Mouse (Mus musculus) heart, postnatal 14 days (tissue): Measurements from ENCODE around the gene 2010111I01Rik. TPM values are rescaled to one million over a fixed set of nuclear protein-coding genes. Genes with fewer than 3 reads are reported as not detected.
A peak's percentile ranks its signal among the peaks of the same experiment; 100 is the strongest.

Experiments
- DNase-seq, 2 experiments: peaks; one replicate each; pipeline ENCODE4 v3.0.0; 2021 to 2022
- intact Hi-C: fragments of 180-260 bp; cut with DNase I; formaldehyde crosslinking; loops from one replicate; pipeline ENCODE4 v1.15.1; 2025
- total RNA-seq, 2 experiments: library from RNA; stranded (reverse); gene quantifications; 2 replicates each; pipeline ENCODE4 v1.2.3; 2021

The 2010111I01Rik gene
- total RNA-seq, 2 experiments from 2014 or later = 109 to 114 TPM

DNA sequence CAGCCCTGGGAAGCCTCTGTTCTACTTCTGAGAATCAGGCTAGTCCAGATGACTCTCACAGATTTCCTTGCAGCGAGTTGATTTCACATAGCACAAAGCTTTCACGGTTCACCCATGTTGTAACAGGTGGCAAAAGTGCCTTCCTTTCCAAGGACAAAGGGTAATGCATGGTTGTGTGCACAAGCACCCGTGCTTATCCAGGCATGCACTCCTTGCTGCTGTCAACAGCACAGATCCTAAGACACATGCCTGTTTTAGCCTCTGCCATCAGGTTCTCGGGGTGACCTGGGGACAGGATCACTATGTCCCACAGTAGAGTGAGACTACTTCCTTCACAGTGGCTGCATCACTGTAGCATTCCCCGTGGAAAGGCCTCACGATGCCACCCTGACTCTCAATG is 351.1 kb downstream of the 2010111I01Rik start:
- intact Hi-C loops = no loop called here
- no peak for DNase-seq

DNA sequence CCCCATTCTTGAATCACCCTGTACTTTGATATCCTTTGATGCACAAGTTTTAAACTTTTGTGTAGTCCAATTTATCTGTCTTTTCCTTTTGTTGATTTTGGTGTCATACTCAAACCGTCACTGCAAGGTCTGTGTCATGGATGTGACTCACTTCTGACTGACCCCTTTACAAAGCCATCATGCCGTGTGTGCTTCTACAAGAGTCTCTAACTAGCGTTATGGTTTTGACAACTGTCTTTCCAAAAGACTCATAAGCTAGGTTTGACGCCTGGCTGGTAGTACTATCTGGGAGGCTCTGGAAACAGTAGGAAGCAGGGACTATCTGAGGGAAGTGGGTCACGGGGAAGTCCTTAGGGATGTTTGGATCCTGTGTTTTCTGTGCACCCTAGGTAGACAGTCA is 351.7 kb downstream of the 2010111I01Rik start:
- intact Hi-C loops = no loop called here
- no peak for DNase-seq

DNA sequence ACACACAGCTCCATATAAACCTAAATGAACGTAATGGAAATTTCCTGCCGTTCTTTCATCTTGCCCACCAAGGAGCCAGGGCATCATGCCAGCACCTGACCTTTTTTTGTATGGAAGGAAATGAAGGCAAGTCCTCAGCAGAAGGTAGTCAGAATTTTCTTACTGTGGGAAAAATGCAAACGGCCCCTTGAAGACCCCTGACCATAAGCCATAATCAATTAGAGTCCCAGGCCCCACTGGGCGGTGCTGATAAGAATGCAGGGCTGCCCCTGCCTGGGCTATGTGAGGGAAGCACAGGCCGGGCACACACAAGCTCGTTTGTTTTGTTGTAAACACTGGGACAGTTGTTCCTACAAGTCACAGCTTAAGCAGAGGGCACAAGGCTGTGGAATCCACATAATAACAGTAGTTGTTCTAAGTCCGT is 353.0 kb downstream of the 2010111I01Rik start:
- no peak for DNase-seq
- intact Hi-C loops = no loop called here

GRCm38 (mm10) chr13:63319814-63320213 is 355.1 kb downstream of the 2010111I01Rik start:
- intact Hi-C loops = no loop called here
- DNase-seq = no peak

- DNase-seq = no peak
- intact Hi-C loops = no loop called here
Observed at GRCm38 (mm10) chr13:63321689-63322088, 357.0 kb downstream of the 2010111I01Rik start.

- peak in 1 of 2 experiments; percentile 10 for DNase-seq
- intact Hi-C loops = no loop called here
Observed at GRCm38 (mm10) chr13:63322756-63323155, 358.1 kb downstream of the 2010111I01Rik start.

DNA sequence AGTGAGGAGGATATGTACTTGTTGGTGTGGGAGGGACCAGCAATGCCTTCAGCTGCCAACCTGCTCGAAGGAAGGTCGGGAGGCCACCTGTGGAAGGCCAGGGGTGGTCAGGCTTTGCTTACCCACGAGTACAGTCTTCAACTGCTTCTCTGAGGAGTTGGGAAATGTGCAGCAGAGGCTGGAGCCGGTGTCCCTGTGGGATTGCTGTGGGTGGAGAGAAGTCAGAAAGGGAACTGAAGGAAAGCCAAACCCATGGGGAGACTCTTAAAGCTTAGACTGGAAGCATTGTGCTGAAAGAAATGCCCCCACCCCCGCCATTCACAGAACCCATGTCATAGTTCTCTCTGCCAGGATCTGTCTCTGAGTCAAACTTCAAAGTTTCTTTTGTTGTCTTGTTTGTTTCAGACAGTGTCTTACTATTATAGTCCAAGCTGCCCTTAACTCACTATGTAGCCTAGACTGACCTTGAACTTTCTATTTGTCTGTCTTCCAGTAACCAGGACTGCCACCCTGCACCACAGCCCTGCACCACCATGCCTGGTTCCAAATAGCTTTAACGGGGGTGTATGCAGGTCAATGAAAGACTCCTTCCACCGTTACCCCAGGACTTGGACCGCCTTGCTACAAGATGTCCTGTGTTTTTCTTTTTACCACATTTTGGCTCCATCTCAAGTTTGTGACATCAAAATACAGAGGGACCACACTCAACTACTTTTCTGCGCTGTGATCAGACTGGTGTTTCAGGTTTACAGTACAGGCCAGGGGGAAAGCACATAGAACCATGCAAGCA is 358.8 kb downstream of the 2010111I01Rik start:
- DNase-seq = peak; percentile 41 to 55
- intact Hi-C loops = no loop called here

DNA sequence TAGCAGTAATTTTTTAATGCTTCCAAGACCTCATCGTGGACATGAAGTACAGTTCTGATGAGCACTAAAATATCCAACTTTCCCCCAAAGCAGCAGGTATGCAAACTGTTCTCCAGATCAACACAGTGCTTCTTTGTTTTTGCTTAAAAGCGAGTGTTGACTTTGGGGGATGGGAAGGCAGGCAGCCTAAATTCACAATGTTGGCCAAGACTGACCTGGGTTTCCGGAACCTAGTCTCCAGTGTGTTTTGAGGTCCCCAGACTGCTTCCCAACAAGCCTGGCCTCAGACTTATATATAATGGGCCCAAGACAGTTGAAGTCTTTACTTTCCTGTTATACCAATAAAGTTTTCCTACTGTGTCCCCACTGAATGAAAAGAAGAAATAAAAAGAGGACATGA is 359.6 kb downstream of the 2010111I01Rik start:
- DNase-seq = peak in 1 of 2 experiments; percentile 10
- intact Hi-C loops = no loop called here

- intact Hi-C loops = loop anchor here (5.0 kb wide), 1 partner anchor 83 kb away; no protein-coding TSS in a partner anchor
- peak in 1 of 2 experiments; percentile 22 for DNase-seq
Observed at GRCm38 (mm10) chr13:63324978-63325848, 360.5 kb downstream of the 2010111I01Rik start.

DNA sequence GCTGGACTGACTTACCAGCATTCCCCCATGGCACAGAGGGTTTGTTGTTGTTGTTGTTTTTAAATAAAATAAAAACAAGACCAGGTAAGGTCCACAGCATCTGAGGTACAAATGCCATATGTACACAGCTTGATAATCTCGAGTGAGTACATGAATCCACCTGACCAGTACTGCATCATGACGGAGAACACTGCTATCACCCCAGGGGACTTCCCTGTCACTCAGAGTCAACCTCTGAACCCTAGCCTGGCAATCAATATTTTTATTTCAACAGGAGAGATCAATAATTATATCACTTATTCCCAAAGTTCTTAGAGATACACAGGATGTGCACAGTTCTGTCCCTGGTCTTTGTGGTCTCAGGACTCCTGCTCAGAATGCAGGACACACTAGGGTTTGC is 361.3 kb downstream of the 2010111I01Rik start:
- intact Hi-C loops = loop anchor here (5.0 kb wide), 1 partner anchor 84 kb away; no protein-coding TSS in a partner anchor
- DNase-seq = no peak

DNA sequence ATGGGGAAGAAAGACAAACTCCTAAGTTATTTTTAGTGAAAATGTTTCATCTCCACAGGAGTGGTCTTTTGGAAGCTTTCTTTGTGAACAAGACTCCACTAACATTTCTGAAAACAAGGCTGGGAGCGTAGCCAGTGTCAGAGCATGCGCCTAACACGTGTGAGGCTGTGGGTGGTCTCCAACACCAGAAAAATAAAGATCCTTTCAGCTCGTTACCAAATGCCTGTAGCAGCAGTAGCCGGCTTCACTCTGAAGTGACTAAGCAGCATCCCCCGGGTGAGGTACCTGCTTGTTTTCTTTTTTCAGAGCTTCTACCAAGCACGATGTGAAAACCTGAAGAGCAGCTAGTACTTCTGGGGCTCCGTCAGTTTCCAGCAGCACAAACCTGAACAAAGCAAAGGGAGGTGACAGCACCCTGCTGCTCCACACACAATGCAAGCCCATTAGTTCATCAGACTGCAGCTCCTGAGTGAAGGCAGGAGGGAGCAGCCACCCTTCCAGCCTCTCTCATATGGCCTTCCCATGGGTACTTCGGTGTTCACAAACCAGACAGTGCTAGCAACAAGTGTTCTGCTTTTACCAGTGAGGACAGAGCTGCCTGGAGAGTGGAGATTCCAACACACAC is 365.7 kb downstream of the 2010111I01Rik start:
- intact Hi-C loops = loop anchor here (10.0 kb wide), 1 partner anchor 566 kb away; the partner anchor contains the start of gene Platr25
- DNase-seq = peak in 1 of 2 experiments; percentile 52

DNA sequence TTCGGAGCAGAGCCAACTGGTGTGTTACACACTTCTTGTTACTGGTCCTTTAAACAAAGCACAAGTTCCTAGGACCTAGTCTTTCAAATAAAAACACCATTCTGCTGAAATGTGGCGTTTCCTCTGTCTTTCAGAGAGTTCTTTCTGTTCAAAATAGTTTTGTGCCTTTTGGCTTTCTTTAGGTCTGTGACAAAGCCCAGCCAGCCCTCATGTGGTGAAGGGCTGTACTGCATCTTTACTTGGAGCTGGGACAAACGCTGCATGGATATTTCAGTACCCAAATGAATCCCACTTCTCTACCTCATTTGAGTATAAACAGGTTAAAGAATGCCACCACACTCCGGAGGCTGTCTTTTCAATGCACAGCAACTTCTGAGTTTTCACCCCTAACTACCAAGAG is 366.7 kb downstream of the 2010111I01Rik start:
- intact Hi-C loops = loop anchor here (10.0 kb wide), 1 partner anchor 567 kb away; the partner anchor contains the start of gene Platr25
- peak; percentile 73 to 86 for DNase-seq

DNA sequence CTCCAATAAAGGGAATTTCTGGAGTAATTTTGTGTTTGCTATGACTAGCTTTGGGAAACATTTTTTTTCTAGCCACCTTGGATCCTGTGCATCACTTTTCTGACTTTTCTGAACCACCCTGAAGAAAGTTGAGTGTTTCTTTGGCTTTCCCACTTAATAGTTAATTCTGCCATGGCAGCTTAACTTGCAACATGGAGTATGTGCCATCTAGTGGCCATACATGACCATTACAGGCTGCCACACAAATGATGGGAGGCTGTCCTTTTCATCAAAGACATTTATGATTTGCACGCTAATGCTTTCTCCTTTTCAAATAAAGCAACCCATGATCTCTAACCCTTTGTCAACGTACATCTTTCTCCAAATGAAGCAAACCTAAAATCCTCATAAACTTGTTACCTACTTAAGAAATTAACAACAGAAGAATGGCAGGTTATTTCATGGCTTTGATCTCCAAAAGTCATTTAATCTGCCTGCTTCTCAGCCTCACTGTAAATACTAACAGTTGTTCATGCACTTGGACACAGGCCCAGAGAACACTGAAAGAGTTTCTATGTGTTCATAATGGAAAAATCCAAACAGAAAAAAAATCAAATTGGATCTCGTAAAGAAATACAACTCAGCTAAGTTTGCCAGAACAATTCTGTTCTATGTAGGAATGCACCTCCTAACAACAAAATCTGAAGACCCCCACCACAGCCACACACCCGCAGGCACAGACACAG is 368.0 kb downstream of the 2010111I01Rik start:
- peak; percentile 51 to 74 for DNase-seq
- intact Hi-C loops = loop anchor here (1.0 to 10.0 kb wide), 4 partner anchors 286 to 568 kb away; partner anchors contain the start of gene Platr25

- DNase-seq = peak; percentile 22 to 42
- intact Hi-C loops = loop anchor here (10.0 kb wide), 1 partner anchor 571 kb away; the partner anchor contains the start of gene Platr25
Observed at GRCm38 (mm10) chr13:63335421-63336134, 370.9 kb downstream of the 2010111I01Rik start.

DNA sequence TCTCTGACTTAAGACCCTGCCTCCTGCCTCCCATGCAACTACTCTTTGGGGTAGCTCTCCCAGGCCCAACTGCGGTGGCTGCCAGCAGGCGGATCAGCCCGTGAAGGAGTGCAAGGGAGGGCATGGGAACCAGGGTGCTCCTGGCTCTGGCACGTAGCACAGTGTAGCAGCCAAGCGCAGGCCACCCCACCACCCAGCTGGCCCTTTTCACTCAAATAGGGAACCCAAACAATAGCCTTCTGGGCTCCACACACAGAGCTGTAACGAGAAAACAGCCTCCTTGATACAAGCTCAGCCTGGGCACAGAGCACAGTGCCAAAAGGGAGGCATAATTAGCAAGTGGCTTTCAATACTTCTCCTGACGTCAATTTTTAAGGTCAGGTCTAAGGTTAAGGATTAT is 371.6 kb downstream of the 2010111I01Rik start:
- DNase-seq = peak in 1 of 2 experiments; percentile 15
- intact Hi-C loops = loop anchor here (10.0 kb wide), 1 partner anchor 572 kb away; the partner anchor contains the start of gene Platr25

- no peak for DNase-seq
- intact Hi-C loops = loop anchor here (10.0 kb wide), 1 partner anchor 573 kb away; the partner anchor contains the start of gene Platr25
Observed at GRCm38 (mm10) chr13:63337239-63337960, 372.7 kb downstream of the 2010111I01Rik start.

- no peak for DNase-seq
- intact Hi-C loops = loop anchor here (10.0 kb wide), 1 partner anchor 575 kb away; the partner anchor contains the start of gene Platr25
Observed at GRCm38 (mm10) chr13:63339946-63340345, 375.3 kb downstream of the 2010111I01Rik start.

- intact Hi-C loops = no loop called here
- DNase-seq = no peak
Observed at GRCm38 (mm10) chr13:63342781-63343180, 378.1 kb downstream of the 2010111I01Rik start.
